ENCODE assay signal across 29 mouse cellular contexts in genomic region chr8:99161633-99162032, GRCm38 (mm10).
DNase-seq lines count a peak whose midpoint lies in the region; ATAC-seq and TF ChIP-seq lines count a peak whose summit lies in the region.
"Had no signal": no experiment of that assay in that cellular context is flagged by ENCODE, and none has a peak within 500 bp of the region (broad histone marks: within the 10 kb centered on the region; RNA-seq: fewer than 3 reads in every experiment).

No protein-coding gene starts in this region.

- H3K9ac ChIP-seq in stomach, embryonic 16.5 days (ENCODE audit: low read length): no peak overlapping the region
- H3K9ac ChIP-seq: embryonic facial prominence, embryonic 13.5 days; forebrain, embryonic 13.5 days; hindbrain, embryonic 13.5 days had no signal

- H3K9me3 ChIP-seq in stomach, embryonic 16.5 days (replicated peaks; ENCODE audit: control insufficient read depth, low read length): no peaks in the 10 kb centered on the region
- H3K9me3 ChIP-seq: embryonic facial prominence, embryonic 10.5 days; embryonic facial prominence, embryonic 13.5 days; forebrain, embryonic 10.5 days; forebrain, embryonic 13.5 days; hindbrain, embryonic 10.5 days; hindbrain, embryonic 13.5 days had no signal

- intact Hi-C loops in heart, postnatal 10 days (cut with DNase I): no loop called here
- intact Hi-C loops in gastrocnemius, postnatal 14 days (cut with DNase I; ENCODE audit: low total_unique reads): no loop called here

- TF ChIP-seq POLR2A in brain, embryonic 14.5 days (IDR thresholded peaks at IDR 0.05; ENCODE audit: borderline replicate concordance, extremely low read depth, insufficient read depth, insufficient read length, poor library complexity, severe bottlenecking): no peak

- no peak for TF ChIP-seq CTCF in layer of hippocampus, adult 2 months (conservative IDR thresholded peaks at IDR 0.05)
- TF ChIP-seq CTCF in brain, embryonic 14.5 days (IDR thresholded peaks at IDR 0.05; ENCODE audit: borderline replicate concordance, extremely low read depth, insufficient read depth, insufficient read length): no peak

- 0 out of 2 replicates have a peak overlapping the region, but pooled peaks have one; percentile 2 for H3K27ac ChIP-seq in layer of hippocampus, adult 2 months
- H3K27ac ChIP-seq in stomach, embryonic 16.5 days (ENCODE audit: low read length): no peak overlapping the region
- H3K27ac ChIP-seq: embryonic facial prominence, embryonic 10.5 days; embryonic facial prominence, embryonic 13.5 days; forebrain, embryonic 10.5 days; forebrain, embryonic 13.5 days; hindbrain, embryonic 10.5 days; hindbrain, embryonic 13.5 days; hindbrain, postnatal 0 days had no signal

- H3K36me3 ChIP-seq in stomach, embryonic 16.5 days (ENCODE audit: control insufficient read depth, insufficient read depth, low read length): no peaks in the 10 kb centered on the region
- H3K36me3 ChIP-seq: embryonic facial prominence, embryonic 10.5 days; embryonic facial prominence, embryonic 13.5 days; forebrain, embryonic 10.5 days; hindbrain, embryonic 10.5 days; hindbrain, embryonic 13.5 days had no signal

- H3K4me1 ChIP-seq in stomach, embryonic 16.5 days (ENCODE audit: control insufficient read depth, insufficient read depth, low read length): no peaks in the 10 kb centered on the region
- H3K4me1 ChIP-seq: embryonic facial prominence, embryonic 10.5 days; embryonic facial prominence, embryonic 13.5 days; forebrain, embryonic 10.5 days; forebrain, embryonic 13.5 days; hindbrain, embryonic 10.5 days; hindbrain, embryonic 13.5 days had no signal

- no peak overlapping the region for H3K4me2 ChIP-seq in stomach, embryonic 16.5 days (ENCODE audit: low read depth, low read length)
- H3K4me2 ChIP-seq: embryonic facial prominence, embryonic 13.5 days; forebrain, embryonic 13.5 days; heart, embryonic 11.5 days; hindbrain, embryonic 13.5 days had no signal

- ATAC-seq in stomach, embryonic 16.5 days (ENCODE audit: insufficient read depth, low FRiP score): peak; percentile 69; the same call in 1 of the 2 replicates
- no peak for ATAC-seq in erythroblast, adult 5-6 weeks (replicated peaks; ENCODE audit: low FRiP score, poor library complexity, severe bottlenecking)
- ATAC-seq: activated CD4-positive, CD25-positive, alpha-beta regulatory T cell, adult 4 months; CD4-positive, CD25-positive, alpha-beta regulatory T cell, adult 4 months; forebrain, embryonic 13.5 days; forebrain, embryonic 16.5 days; hindbrain, postnatal 0 days; inflammation-experienced regulatory T-cells, adult 6 months had no signal

- H3K27me3 ChIP-seq in stomach, embryonic 16.5 days (ENCODE audit: control insufficient read depth, insufficient read depth, low read length): no peaks in the 10 kb centered on the region
- H3K27me3 ChIP-seq: embryonic facial prominence, embryonic 13.5 days; forebrain, embryonic 13.5 days; hindbrain, embryonic 13.5 days had no signal

- 29% methylated on average over 4 of the region's 4 CpGs for WGBS in stomach, embryonic 16.5 days

- DNase-seq in layer of hippocampus, adult 2 months (ENCODE audit: low spot score in 2 of 2): no peak
- no peak for DNase-seq in layer of hippocampus, postnatal 36 days
- DNase-seq in brain, embryonic 14.5 days (ENCODE audit: low read depth): peak; percentile 10
- peak; percentile 10 for DNase-seq in retina, postnatal 1 day
- DNase-seq in heart, postnatal 10 days: no peak
- no peak for DNase-seq in gastrocnemius, postnatal 14 days
- DNase-seq: adrenal gland, postnatal 10 days; cerebellum, adult 11-12 months; cerebellum, adult 8-10 months; cerebellum, postnatal 10 days; cerebellum, postnatal 36 days; embryo, embryonic 11 days; gastrocnemius, postnatal 10 days; heart, adult 11 months; heart, postnatal 36 days had no signal

- H3K4me3 ChIP-seq in layer of hippocampus, adult 2 months: no peak overlapping the region
- H3K4me3 ChIP-seq in stomach, embryonic 16.5 days (replicated peaks; ENCODE audit: low read length): no peak overlapping the region
- H3K4me3 ChIP-seq: embryonic facial prominence, embryonic 10.5 days; embryonic facial prominence, embryonic 13.5 days; forebrain, embryonic 10.5 days; forebrain, embryonic 13.5 days; hindbrain, embryonic 10.5 days; hindbrain, embryonic 13.5 days had no signal

Comparison
In these comparisons a context has a peak if more than half of its experiments do, and no peak if none do; other contexts are left out.
1. DNase-seq: peak in brain, embryonic 14.5 days (single experiment) and retina, postnatal 1 day (single experiment); none in layer of hippocampus, adult 2 months (0 of 2), layer of hippocampus, postnatal 36 days (0 of 2), heart, postnatal 10 days (0 of 2) and gastrocnemius, postnatal 14 days (single experiment).